8 mouse cellular contexts compared by ENCODE assay signal in genomic region chr11:113747056-113747455, GRCm38 (mm10). TPM values are rescaled to one million over a fixed set of nuclear protein-coding genes. Genes with fewer than 3 reads are reported as not detected.
DNase-seq lines count a peak whose midpoint lies in the region; ATAC-seq lines count a peak whose summit lies in the region.

No protein-coding gene starts in this region.

- 0 out of 2 replicates have a peak overlapping the region, but pooled peaks have one; percentile 88 for H3K4me2 ChIP-seq in forebrain, embryonic 12.5 days
- peak overlapping the region; percentile 84 for H3K4me2 ChIP-seq in intestine, embryonic 15.5 days (replicated peaks)
- peak overlapping the region; percentile 97 for H3K4me2 ChIP-seq in liver, embryonic 16.5 days (ENCODE audit: low read depth, low read length)
- H3K4me2 ChIP-seq in stomach, embryonic 16.5 days (ENCODE audit: low read depth, low read length): peak overlapping the region; percentile 90

- no peaks in the 10 kb centered on the region for H3K27me3 ChIP-seq in forebrain, embryonic 12.5 days
- H3K27me3 ChIP-seq in intestine, embryonic 15.5 days (replicated peaks): no peaks in the 10 kb centered on the region
- H3K27me3 ChIP-seq in liver, embryonic 16.5 days (ENCODE audit: control insufficient read depth, insufficient read depth, low read depth, low read length): no peaks in the 10 kb centered on the region
- H3K27me3 ChIP-seq in stomach, embryonic 16.5 days (ENCODE audit: control insufficient read depth, insufficient read depth, low read length): no peaks in the 10 kb centered on the region

- peaks cover 41% of the 10 kb centered on the region for H3K36me3 ChIP-seq in forebrain, embryonic 12.5 days (replicated peaks)
- peaks cover 5% of the 10 kb centered on the region; the same call in 1 of the 2 replicates for H3K36me3 ChIP-seq in intestine, embryonic 15.5 days
- peaks cover 13% of the 10 kb centered on the region for H3K36me3 ChIP-seq in liver, embryonic 16.5 days (ENCODE audit: control insufficient read depth, insufficient read depth)
- H3K36me3 ChIP-seq in stomach, embryonic 16.5 days (ENCODE audit: control insufficient read depth, insufficient read depth, low read length): peaks cover 19% of the 10 kb centered on the region; the same call in 1 of the 2 replicates

- H3K4me3 ChIP-seq in forebrain, embryonic 12.5 days (replicated peaks): no peak overlapping the region
- peak overlapping the region; percentile 13 for H3K4me3 ChIP-seq in intestine, embryonic 15.5 days (replicated peaks)
- H3K4me3 ChIP-seq in liver, embryonic 16.5 days (ENCODE audit: low read depth, low read length): peak overlapping the region; percentile 75
- peak overlapping the region; percentile 15; the same call in 1 of the 2 replicates for H3K4me3 ChIP-seq in stomach, embryonic 16.5 days (replicated peaks; ENCODE audit: low read length)

- WGBS in forebrain, embryonic 12.5 days: 82% methylated on average over 16 of the region's 16 CpGs
- WGBS in intestine, embryonic 15.5 days: 39% methylated on average over 16 of the region's 16 CpGs
- WGBS in liver, embryonic 16.5 days (ENCODE audit: insufficient replicate concordance): 30% methylated on average over 16 of the region's 16 CpGs
- 36% methylated on average over 16 of the region's 16 CpGs for WGBS in stomach, embryonic 16.5 days

- intact Hi-C loops in heart, postnatal 25 days (cut with DNase I): no loop called here

- no peak overlapping the region for H3K9ac ChIP-seq in forebrain, embryonic 12.5 days
- peak overlapping the region; percentile 92; the same call in 1 of the 2 replicates for H3K9ac ChIP-seq in intestine, embryonic 15.5 days
- H3K9ac ChIP-seq in liver, embryonic 16.5 days (ENCODE audit: low read depth, low read length): peak overlapping the region; percentile 51
- peak overlapping the region; percentile 90 for H3K9ac ChIP-seq in stomach, embryonic 16.5 days (ENCODE audit: low read length)

- no peaks in the 10 kb centered on the region for H3K9me3 ChIP-seq in forebrain, embryonic 12.5 days
- H3K9me3 ChIP-seq in intestine, embryonic 15.5 days: no peaks in the 10 kb centered on the region
- H3K9me3 ChIP-seq in liver, embryonic 16.5 days (replicated peaks; ENCODE audit: control insufficient read depth, low read length): peaks cover 4% of the 10 kb centered on the region
- no peaks in the 10 kb centered on the region for H3K9me3 ChIP-seq in stomach, embryonic 16.5 days (replicated peaks; ENCODE audit: control insufficient read depth, low read length)

- peaks cover 48% of the 10 kb centered on the region for H3K4me1 ChIP-seq in forebrain, embryonic 12.5 days
- peaks cover 32% of the 10 kb centered on the region for H3K4me1 ChIP-seq in intestine, embryonic 15.5 days (replicated peaks)
- peaks cover 48% of the 10 kb centered on the region for H3K4me1 ChIP-seq in liver, embryonic 16.5 days (ENCODE audit: control insufficient read depth, low read depth, low read length)
- peaks cover 30% of the 10 kb centered on the region for H3K4me1 ChIP-seq in stomach, embryonic 16.5 days (ENCODE audit: control insufficient read depth, insufficient read depth, low read length)

- H3K27ac ChIP-seq in forebrain, embryonic 12.5 days: peak overlapping the region; percentile 61; the same call in 1 of the 2 replicates
- peak overlapping the region; percentile 28; the same call in 1 of the 2 replicates for H3K27ac ChIP-seq in intestine, embryonic 15.5 days
- H3K27ac ChIP-seq in liver, embryonic 16.5 days (ENCODE audit: low read length): peak overlapping the region; percentile 58
- H3K27ac ChIP-seq in stomach, embryonic 16.5 days (ENCODE audit: low read length): peak overlapping the region; percentile 39; the same call in 1 of the 2 replicates

- peak; percentile 98 for DNase-seq in heart, adult 11 months
- DNase-seq in heart, postnatal 25 days (ENCODE audit: low spot score): no peak
- DNase-seq in urinary bladder, adult 2 months (ENCODE audit: low spot score): no peak
- no peak for DNase-seq in layer of hippocampus, adult 18-20 months (ENCODE audit: low spot score in 2 of 2)

- no peak for ATAC-seq in forebrain, embryonic 12.5 days (ENCODE audit: low FRiP score)
- no peak for ATAC-seq in intestine, embryonic 15.5 days
- no peak for ATAC-seq in liver, embryonic 16.5 days (ENCODE audit: low read depth)
- no peak for ATAC-seq in stomach, embryonic 16.5 days (ENCODE audit: insufficient read depth, low FRiP score)

RNA-seq across cellular contexts. Expression of gene Cdc42ep4, which starts 4.6 kb away (rescaled TPM):
- 10 to 100 TPM; 12.5 to 17.7 TPM for total RNA-seq in heart, postnatal 25 days (2021)
- polyA plus RNA-seq in forebrain, embryonic 12.5 days (2016; fragmentation: Nextera tagmentation; extraction: Ambion mirVana): 109 and 113 TPM in 2 replicates
- 54.4 and 57.8 TPM in 2 replicates for polyA plus RNA-seq in intestine, embryonic 15.5 days (2015; fragmentation: Nextera tagmentation; extraction: Ambion mirVana)
- 16.7 and 18.4 TPM in 2 replicates for polyA plus RNA-seq in liver, embryonic 16.5 days (2015; fragmentation: Nextera tagmentation; extraction: Ambion mirVana)
- polyA plus RNA-seq in stomach, embryonic 16.5 days (2015; fragmentation: Nextera tagmentation; extraction: Ambion mirVana): 59.7 and 62.0 TPM in 2 replicates
- polyA plus RNA-seq in urinary bladder, adult 2 months (2012; rRNA removed): 19.8 and 27.1 TPM in 2 replicates
- 10 to 100 TPM; 32.4 to 32.7 TPM for total RNA-seq in layer of hippocampus, adult 18-20 months (2021)

RNA-seq across cellular contexts. Expression of gene Cpsf4l, which starts 37.2 kb away (rescaled TPM):
- not detected for total RNA-seq in heart, postnatal 25 days (2021)
- polyA plus RNA-seq in forebrain, embryonic 12.5 days (2016; fragmentation: Nextera tagmentation; extraction: Ambion mirVana): 0.32 and 0.69 TPM in 2 replicates
- 0.18 TPM in 1 of 2 replicates, not detected in the other for polyA plus RNA-seq in intestine, embryonic 15.5 days (2015; fragmentation: Nextera tagmentation; extraction: Ambion mirVana)
- polyA plus RNA-seq in liver, embryonic 16.5 days (2015; fragmentation: Nextera tagmentation; extraction: Ambion mirVana): 0.18 TPM in 1 of 2 replicates, not detected in the other
- polyA plus RNA-seq in stomach, embryonic 16.5 days (2015; fragmentation: Nextera tagmentation; extraction: Ambion mirVana): 0.18 and 0.41 TPM in 2 replicates
- polyA plus RNA-seq in urinary bladder, adult 2 months (2012; rRNA removed): 0.38 and 0.44 TPM in 2 replicates
- total RNA-seq in layer of hippocampus, adult 18-20 months (2021): not detected
